In the genomic region with DNA sequence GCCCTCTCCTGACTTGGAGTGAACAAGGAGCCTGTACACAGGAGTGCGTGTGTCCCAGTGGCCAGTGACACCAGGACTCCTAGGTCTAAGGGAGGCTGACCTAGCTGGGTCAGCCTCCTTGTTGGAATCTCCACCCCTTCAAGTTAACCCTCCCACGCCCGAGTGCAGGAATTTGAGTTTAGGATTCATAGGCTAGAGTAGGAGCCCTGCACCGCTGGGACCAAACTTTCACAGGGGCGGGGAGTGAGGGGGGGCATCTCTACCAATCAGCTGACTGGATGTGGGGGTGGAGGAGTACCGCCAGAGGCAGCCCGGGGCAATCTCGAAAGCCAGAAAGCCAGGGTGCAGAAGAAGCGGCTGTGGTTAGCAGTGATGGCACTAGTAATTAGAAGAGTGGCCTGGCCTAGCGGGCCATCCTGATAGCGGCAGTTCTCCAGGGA, we compare ENCODE assay signal across 8 mouse cellular contexts. TPM values are rescaled to one million over a fixed set of nuclear protein-coding genes. Genes with fewer than 3 reads are reported as not detected.
DNase-seq lines count a peak whose midpoint lies in the region; ATAC-seq lines count a peak whose summit lies in the region.

A gene (minus strand): TSS at position 63 of the 440 bp plus-strand sequence.

- H3K4me2 ChIP-seq in embryonic facial prominence, embryonic 12.5 days (replicated peaks) = peak within 1 kb of the TSS; percentile 50
- peak within 1 kb of the TSS; percentile 49 for H3K4me2 ChIP-seq in hindbrain, embryonic 13.5 days
- peak within 1 kb of the TSS; percentile 62 for H3K4me2 ChIP-seq in liver, embryonic 11.5 days
- H3K4me2 ChIP-seq in neural tube, embryonic 12.5 days (replicated peaks) = peak within 1 kb of the TSS; percentile 52

- 0 out of 2 replicates have a peak within 1 kb of the TSS, but pooled peaks have one; percentile 34 for H3K9ac ChIP-seq in embryonic facial prominence, embryonic 12.5 days
- H3K9ac ChIP-seq in hindbrain, embryonic 13.5 days = peak within 1 kb of the TSS; percentile 39
- H3K9ac ChIP-seq in liver, embryonic 11.5 days (ENCODE audit: low read depth, low read length) = no peak within 1 kb of the TSS
- 0 out of 2 replicates have a peak within 1 kb of the TSS, but pooled peaks have one; percentile 22 for H3K9ac ChIP-seq in neural tube, embryonic 12.5 days

- peak; percentile 41 for DNase-seq in embryo, embryonic 10 days (ENCODE audit: low spot score)
- no peak for DNase-seq in embryo, embryonic 9.5 days (ENCODE audit: extremely low spot score)
- DNase-seq in liver, embryonic 11.5 days (ENCODE audit: low spot score) = no peak
- no peak for DNase-seq in left cerebral cortex, postnatal 10 days (ENCODE audit: extremely low spot score in 1 of 2, low spot score in 2 of 2)
- no peak for DNase-seq in thymus, postnatal 0 days (ENCODE audit: low spot score)

- peaks cover 21% of the 10 kb centered on the region for H3K36me3 ChIP-seq in embryonic facial prominence, embryonic 12.5 days
- H3K36me3 ChIP-seq in hindbrain, embryonic 13.5 days = peaks cover 21% of the 10 kb centered on the region
- peaks cover 7% of the 10 kb centered on the region for H3K36me3 ChIP-seq in liver, embryonic 11.5 days (ENCODE audit: control insufficient read depth, insufficient read depth, low read length)
- peaks cover 23% of the 10 kb centered on the region for H3K36me3 ChIP-seq in neural tube, embryonic 12.5 days

- no peak for ATAC-seq in embryonic facial prominence, embryonic 12.5 days (ENCODE audit: insufficient number of reproducible peaks, insufficient read depth, low FRiP score, low TSS enrichment)
- no peak for ATAC-seq in hindbrain, embryonic 13.5 days (ENCODE audit: low FRiP score)
- no peak; the same call in 1 of the 2 replicates for ATAC-seq in liver, embryonic 11.5 days (replicated peaks; ENCODE audit: low FRiP score)
- no peak for ATAC-seq in neural tube, embryonic 12.5 days (ENCODE audit: low FRiP score, low read depth)

- H3K27me3 ChIP-seq in embryonic facial prominence, embryonic 12.5 days = peaks cover 35% of the 10 kb centered on the region
- peaks cover 50% of the 10 kb centered on the region for H3K27me3 ChIP-seq in hindbrain, embryonic 13.5 days
- peaks cover 17% of the 10 kb centered on the region for H3K27me3 ChIP-seq in liver, embryonic 11.5 days (replicated peaks; ENCODE audit: control insufficient read depth, insufficient read depth, low read length)
- H3K27me3 ChIP-seq in neural tube, embryonic 12.5 days (replicated peaks) = peaks cover 40% of the 10 kb centered on the region

- H3K4me1 ChIP-seq in embryonic facial prominence, embryonic 12.5 days = peaks cover 40% of the 10 kb centered on the region
- H3K4me1 ChIP-seq in hindbrain, embryonic 13.5 days (replicated peaks) = peaks cover 30% of the 10 kb centered on the region
- peaks cover 36% of the 10 kb centered on the region for H3K4me1 ChIP-seq in liver, embryonic 11.5 days (replicated peaks; ENCODE audit: control insufficient read depth, insufficient read depth, low read length)
- peaks cover 31% of the 10 kb centered on the region for H3K4me1 ChIP-seq in neural tube, embryonic 12.5 days

- no peaks in the 10 kb centered on the region for H3K9me3 ChIP-seq in embryonic facial prominence, embryonic 12.5 days
- H3K9me3 ChIP-seq in hindbrain, embryonic 13.5 days = no peaks in the 10 kb centered on the region
- H3K9me3 ChIP-seq in liver, embryonic 11.5 days (ENCODE audit: control insufficient read depth, low read length) = no peaks in the 10 kb centered on the region
- H3K9me3 ChIP-seq in neural tube, embryonic 12.5 days = no peaks in the 10 kb centered on the region

- peak within 1 kb of the TSS; percentile 30 for H3K4me3 ChIP-seq in embryonic facial prominence, embryonic 12.5 days
- H3K4me3 ChIP-seq in hindbrain, embryonic 13.5 days = peak within 1 kb of the TSS; percentile 32
- H3K4me3 ChIP-seq in liver, embryonic 11.5 days (ENCODE audit: low read depth, low read length) = peak within 1 kb of the TSS; percentile 35
- H3K4me3 ChIP-seq in neural tube, embryonic 12.5 days = peak within 1 kb of the TSS; percentile 19

- WGBS in embryonic facial prominence, embryonic 12.5 days = 4% methylated on average over 11 of the region's 11 CpGs
- WGBS in hindbrain, embryonic 13.5 days = 13% methylated on average over 11 of the region's 11 CpGs
- 16% methylated on average over 11 of the region's 11 CpGs for WGBS in liver, embryonic 11.5 days
- WGBS in neural tube, embryonic 12.5 days = 10% methylated on average over 11 of the region's 11 CpGs

- H3K27ac ChIP-seq in embryonic facial prominence, embryonic 12.5 days = no peak within 1 kb of the TSS
- H3K27ac ChIP-seq in hindbrain, embryonic 13.5 days = no peak within 1 kb of the TSS
- H3K27ac ChIP-seq in liver, embryonic 11.5 days (ENCODE audit: low read depth, low read length) = no peak within 1 kb of the TSS
- no peak within 1 kb of the TSS for H3K27ac ChIP-seq in neural tube, embryonic 12.5 days

- intact Hi-C loops in left cerebral cortex, postnatal 10 days (cut with DNase I) = no loop called here

RNA-seq across cellular contexts. Expression of the gene that starts here (rescaled TPM):
- polyA plus RNA-seq in embryonic facial prominence, embryonic 12.5 days (2016; fragmentation: Nextera tagmentation; extraction: Ambion mirVana) = 0.18 and 0.34 TPM in 2 replicates
- polyA plus RNA-seq in hindbrain, embryonic 13.5 days (2015; fragmentation: Nextera tagmentation; extraction: Ambion mirVana) = 0.09 and 0.16 TPM in 2 replicates
- polyA plus RNA-seq in liver, embryonic 11.5 days (2014; fragmentation: Nextera tagmentation; extraction: Ambion mirVana) = 0.12 and 0.49 TPM in 2 replicates
- polyA plus RNA-seq in neural tube, embryonic 12.5 days (2016; fragmentation: Nextera tagmentation; extraction: Ambion mirVana) = 0.19 and 0.29 TPM in 2 replicates
- under 1 TPM in 1 of 2 experiments, not detected in 1; 0.36 TPM for total RNA-seq in left cerebral cortex, postnatal 10 days (2021)
- polyA plus RNA-seq in thymus, postnatal 0 days (2015; fragmentation: Nextera tagmentation; extraction: Ambion mirVana) = 0.09 TPM in 1 of 2 replicates, not detected in the other
